Mouse (Mus musculus): ENCODE data around the gene Slc4a2. TPM values are rescaled to one million over a fixed set of nuclear protein-coding genes. Genes with fewer than 3 reads are reported as not detected.
A peak's percentile ranks its signal among the peaks of the same experiment; 100 is the strongest.

Gene Slc4a2
- polyA plus RNA-seq, 1 experiment from 2014 or later, result 23.1 TPM

- peaks cover 43% of the 10 kb centered on the region for H3K4me1 ChIP-seq
- no peak overlapping the region for H3K27ac ChIP-seq
- no peaks in the 10 kb centered on the region for H3K27me3 ChIP-seq (replicated peaks)
- H3K4me2 ChIP-seq, result no peak overlapping the region
- ATAC-seq (replicated peaks), result peak; percentile 25
- WGBS, result 3% methylated on average over 4 of the region's 4 CpGs
- no peak overlapping the region for H3K4me3 ChIP-seq
- no peaks in the 10 kb centered on the region for H3K9me3 ChIP-seq
- peaks cover 17% of the 10 kb centered on the region; the same call in 1 of the 2 replicates for H3K36me3 ChIP-seq (replicated peaks)
- H3K9ac ChIP-seq, result no peak overlapping the region
Measured at GRCm38 (mm10) chr5:24481647-24482046, 58.0 kb downstream of the Slc4a2 start.

- no peak overlapping the region for H3K4me3 ChIP-seq
- H3K27me3 ChIP-seq (replicated peaks), result no peaks in the 10 kb centered on the region
- H3K36me3 ChIP-seq (replicated peaks), result peaks cover 18% of the 10 kb centered on the region; the same call in 1 of the 2 replicates
- H3K27ac ChIP-seq, result no peak overlapping the region
- WGBS, result 39% methylated on average over 41 of the region's 41 CpGs
- no peaks in the 10 kb centered on the region for H3K9me3 ChIP-seq
- no peak overlapping the region for H3K4me2 ChIP-seq
- peaks cover 43% of the 10 kb centered on the region for H3K4me1 ChIP-seq
- ATAC-seq (replicated peaks), result peak; percentile 7; the same call in 1 of the 2 replicates
- no peak overlapping the region for H3K9ac ChIP-seq
Measured at GRCm38 (mm10) chr5:24482247-24483079, 58.8 kb downstream of the Slc4a2 start.

- Histone ChIP-seq H3K27me3 (replicated peaks) (no peaks in the 10 kb centered on the region), H3K9me3 (no peaks in the 10 kb centered on the region), H3K4me1 (peaks cover 43% of the 10 kb centered on the region), H3K36me3 (replicated peaks) (peaks cover 21% of the 10 kb centered on the region; the same call in 1 of the 2 replicates), H3K27ac (no peak overlapping the region), H3K9ac (no peak overlapping the region), H3K4me2 (no peak overlapping the region), H3K4me3 (no peak overlapping the region)
- 20% methylated on average over 11 of the region's 11 CpGs for WGBS
- peak; percentile 38 for ATAC-seq (replicated peaks)
Measured at GRCm38 (mm10) chr5:24483326-24483725, 59.7 kb downstream of the Slc4a2 start.

- 12% methylated on average over 22 of the region's 22 CpGs for WGBS
- H3K27me3 ChIP-seq (replicated peaks), result no peaks in the 10 kb centered on the region
- ATAC-seq (replicated peaks), result no peak
- peak overlapping the region; percentile 25 for H3K4me2 ChIP-seq
- H3K9ac ChIP-seq, result no peak overlapping the region
- H3K36me3 ChIP-seq (replicated peaks), result peaks cover 30% of the 10 kb centered on the region
- H3K4me1 ChIP-seq, result peaks cover 43% of the 10 kb centered on the region
- H3K4me3 ChIP-seq, result no peak overlapping the region
- no peak overlapping the region for H3K27ac ChIP-seq
- no peaks in the 10 kb centered on the region for H3K9me3 ChIP-seq
Measured at GRCm38 (mm10) chr5:24484963-24485362, 61.3 kb downstream of the Slc4a2 start.

GRCm38 (mm10) chr5:24486097-24486496, 62.5 kb downstream of the Slc4a2 start:
- peaks cover 38% of the 10 kb centered on the region for H3K4me1 ChIP-seq

GRCm38 (mm10) chr5:24486738-24487137, 63.1 kb downstream of the Slc4a2 start:
- 96% methylated on average over 5 of the region's 5 CpGs for WGBS
- no peaks in the 10 kb centered on the region for H3K9me3 ChIP-seq
- peaks cover 40% of the 10 kb centered on the region for H3K36me3 ChIP-seq (replicated peaks)
- ATAC-seq (replicated peaks), result no peak
- H3K4me3 ChIP-seq, result no peak overlapping the region
- no peak overlapping the region for H3K27ac ChIP-seq
- no peaks in the 10 kb centered on the region for H3K27me3 ChIP-seq (replicated peaks)
- H3K4me1 ChIP-seq, result peaks cover 31% of the 10 kb centered on the region
- no peak overlapping the region for H3K9ac ChIP-seq
- H3K4me2 ChIP-seq, result no peak overlapping the region

More at GRCm38 (mm10) chr5:24486097-24486496, 62.5 kb downstream of the Slc4a2 start:
- H3K9ac ChIP-seq, result no peak overlapping the region
- H3K9me3 ChIP-seq, result no peaks in the 10 kb centered on the region
- peaks cover 36% of the 10 kb centered on the region for H3K36me3 ChIP-seq (replicated peaks)
- WGBS, result 3% methylated on average over 8 of the region's 8 CpGs
- 0 out of 2 replicates have a peak overlapping the region, but pooled peaks have one; percentile 4 for H3K27ac ChIP-seq
- no peak; the same call in 1 of the 2 replicates for ATAC-seq (replicated peaks)
- no peak overlapping the region for H3K4me3 ChIP-seq
- H3K4me2 ChIP-seq, result no peak overlapping the region
- H3K27me3 ChIP-seq (replicated peaks), result no peaks in the 10 kb centered on the region

GRCm38 (mm10) chr5:24490413-24490920, 66.8 kb downstream of the Slc4a2 start:
- H3K4me2 ChIP-seq, result no peak overlapping the region
- no peaks in the 10 kb centered on the region for H3K27me3 ChIP-seq (replicated peaks)
- no peak for ATAC-seq (replicated peaks)
- WGBS, result 77% methylated on average over 14 of the region's 14 CpGs
- H3K9ac ChIP-seq, result no peak overlapping the region
- H3K36me3 ChIP-seq (replicated peaks), result peaks cover 48% of the 10 kb centered on the region
- H3K9me3 ChIP-seq, result no peaks in the 10 kb centered on the region
- no peak overlapping the region for H3K27ac ChIP-seq
- H3K4me1 ChIP-seq, result peaks cover 13% of the 10 kb centered on the region
- no peak overlapping the region for H3K4me3 ChIP-seq

Other genes with a start within 250 kb of the Slc4a2 start
- gene Kcnh2, start 72.2 kb upstream of the Slc4a2 start, polyA plus RNA-seq (2015; fragmentation: Nextera tagmentation; extraction: Ambion mirVana), result 11.8 and 13.9 TPM in 2 replicates
- gene Nos3, start 59.0 kb upstream of the Slc4a2 start, polyA plus RNA-seq (2015; fragmentation: Nextera tagmentation; extraction: Ambion mirVana), result 10.9 and 11.9 TPM in 2 replicates
- 2.3 and 2.9 TPM in 2 replicates for gene Atg9b, start 31.7 kb upstream of the Slc4a2 start, polyA plus RNA-seq (2015; fragmentation: Nextera tagmentation; extraction: Ambion mirVana)
- 57.1 and 60.0 TPM in 2 replicates for gene Abcb8, start 30.2 kb upstream of the Slc4a2 start, polyA plus RNA-seq (2015; fragmentation: Nextera tagmentation; extraction: Ambion mirVana)
- gene Asic3, start 10.4 kb upstream of the Slc4a2 start, polyA plus RNA-seq (2015; fragmentation: Nextera tagmentation; extraction: Ambion mirVana), result 0.20 and 0.35 TPM in 2 replicates
- gene Cdk5, start 307 bp upstream of the Slc4a2 start, polyA plus RNA-seq (2015; fragmentation: Nextera tagmentation; extraction: Ambion mirVana), result 120 and 121 TPM in 2 replicates
- gene Fastk, start 21.4 kb downstream of the Slc4a2 start, polyA plus RNA-seq (2015; fragmentation: Nextera tagmentation; extraction: Ambion mirVana), result 96.6 and 104 TPM in 2 replicates
- gene Tmub1, start 24.0 kb downstream of the Slc4a2 start, polyA plus RNA-seq (2015; fragmentation: Nextera tagmentation; extraction: Ambion mirVana), result 62.9 and 63.7 TPM in 2 replicates
- gene Agap3, start 28.3 kb downstream of the Slc4a2 start, polyA plus RNA-seq (2015; fragmentation: Nextera tagmentation; extraction: Ambion mirVana), result 122 and 124 TPM in 2 replicates
- 0.29 and 0.44 TPM in 2 replicates for gene Gbx1, start 103.4 kb downstream of the Slc4a2 start, polyA plus RNA-seq (2015; fragmentation: Nextera tagmentation; extraction: Ambion mirVana)
- 0.06 and 0.11 TPM in 2 replicates for gene Asb10, start 117.1 kb downstream of the Slc4a2 start, polyA plus RNA-seq (2015; fragmentation: Nextera tagmentation; extraction: Ambion mirVana)
- 0.06 TPM in 1 of 2 replicates, not detected in the other for gene 4931409K22Rik, start 133.0 kb downstream of the Slc4a2 start, polyA plus RNA-seq (2015; fragmentation: Nextera tagmentation; extraction: Ambion mirVana)
- 83.8 and 86.4 TPM in 2 replicates for gene Abcf2, start 153.6 kb downstream of the Slc4a2 start, polyA plus RNA-seq (2015; fragmentation: Nextera tagmentation; extraction: Ambion mirVana)
- 22.1 and 23.0 TPM in 2 replicates for gene Chpf2, start 162.9 kb downstream of the Slc4a2 start, polyA plus RNA-seq (2015; fragmentation: Nextera tagmentation; extraction: Ambion mirVana)
- 182 and 186 TPM in 2 replicates for gene Smarcd3, start 200.6 kb downstream of the Slc4a2 start, polyA plus RNA-seq (2015; fragmentation: Nextera tagmentation; extraction: Ambion mirVana)